Mouse (Mus musculus) fibroblast of lung, adult 2 months (primary cell): ENCODE measurements around the gene S100a8.
A peak's percentile ranks its signal among the peaks of the same experiment; 100 is the strongest.

Experiments used
- DNase-seq: peaks from one replicate; pipeline ENCODE4 v3.0.0-alpha.2; 2011; ENCODE audit warnings: low read depth

Gene S100a8

DNA sequence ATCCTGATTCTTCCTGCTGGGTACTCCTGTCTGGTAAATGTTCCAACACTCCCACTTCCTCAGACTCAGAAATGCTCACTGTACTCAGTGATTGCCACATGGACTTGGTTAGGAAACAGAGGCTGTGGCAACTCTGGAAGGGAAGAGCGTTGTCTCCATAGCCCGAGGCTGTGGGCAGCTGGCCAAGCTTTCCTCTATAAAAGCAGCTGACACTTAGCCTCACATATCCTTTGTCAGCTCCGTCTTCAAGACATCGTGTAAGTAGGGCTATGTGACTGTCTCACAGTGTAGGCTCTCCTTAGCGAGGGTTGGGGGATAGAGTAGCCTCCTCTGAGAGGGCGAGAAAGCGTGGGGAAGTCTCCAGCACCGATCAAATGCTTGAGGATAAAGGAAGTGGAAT lies at the start of gene S100a8:
Gene S100a8, plus strand, starts transcription at position 133 of the 400 bp plus-strand sequence.
- no peak for DNase-seq

DNA sequence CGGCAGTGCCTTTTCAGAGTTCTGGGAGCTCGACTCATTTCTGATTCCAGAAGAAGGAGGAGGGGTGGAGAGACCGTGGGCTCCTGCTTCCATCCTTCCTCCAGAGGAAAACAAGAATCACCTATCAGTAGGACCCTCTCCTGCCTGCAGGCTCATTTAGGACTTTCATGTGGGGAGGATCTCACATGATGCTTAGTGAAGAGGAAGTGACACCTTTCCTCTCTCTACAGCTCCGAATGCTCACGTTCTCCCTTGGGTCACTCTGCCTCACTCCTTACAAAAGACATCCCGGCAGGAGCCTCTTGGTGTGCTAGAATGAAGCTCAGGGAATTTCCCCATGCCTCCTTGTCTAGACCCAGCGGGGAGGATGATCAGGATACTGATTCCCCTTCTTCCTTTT lies 47.2 kb upstream of the S100a8 start:
- no peak for DNase-seq

DNA sequence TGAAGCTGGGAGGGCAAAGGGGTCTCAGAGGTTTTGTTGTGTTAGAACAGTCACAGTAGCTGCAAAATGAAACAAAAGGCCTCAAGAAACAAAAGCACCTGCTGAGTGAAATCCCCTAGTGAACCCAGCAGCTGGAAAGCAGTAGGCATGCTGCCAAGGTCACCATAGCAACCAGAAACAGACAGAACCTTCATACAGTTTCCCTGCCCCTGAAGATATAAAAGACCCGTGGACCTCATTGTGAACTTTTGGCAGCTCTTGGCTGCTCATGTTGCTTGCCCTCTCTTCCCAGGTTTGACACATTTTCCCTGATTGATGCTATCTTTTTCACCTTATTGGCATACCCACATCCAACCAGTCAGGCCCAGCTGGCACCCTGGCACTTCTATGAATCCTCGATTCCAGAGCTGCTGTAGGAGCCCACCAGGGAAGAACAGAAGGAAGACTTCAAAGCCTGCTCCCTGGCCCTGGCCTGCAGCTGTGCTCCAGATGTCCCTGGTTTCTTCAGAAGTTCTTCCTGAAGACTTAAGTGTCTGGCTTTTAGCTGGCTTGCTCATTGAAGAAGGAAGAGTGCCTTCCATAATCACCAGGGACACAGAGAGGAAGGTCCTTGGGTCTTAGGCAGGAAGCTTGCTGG lies 45.2 kb upstream of the S100a8 start:
- DNase-seq = no peak

DNA sequence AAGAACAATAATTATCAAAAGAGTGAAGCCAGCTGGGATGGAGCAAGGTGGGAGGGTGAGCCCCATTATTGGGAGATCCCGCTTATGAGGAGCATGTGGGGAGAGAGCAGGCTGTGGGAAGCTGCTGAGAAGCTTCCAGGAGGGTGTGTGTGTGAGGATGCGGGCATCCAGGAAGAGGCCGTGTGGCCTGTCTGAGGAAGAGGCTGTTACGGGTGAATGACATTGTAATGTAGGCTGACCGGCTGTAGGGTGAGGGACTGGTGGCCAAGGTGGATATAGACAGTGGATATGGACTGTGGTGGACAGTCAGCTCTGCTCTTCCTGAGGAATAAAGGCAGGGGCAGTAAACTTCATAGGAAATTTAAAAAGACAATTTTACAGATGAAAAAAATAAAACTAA lies 43.3 kb upstream of the S100a8 start:
- DNase-seq = no peak

DNA sequence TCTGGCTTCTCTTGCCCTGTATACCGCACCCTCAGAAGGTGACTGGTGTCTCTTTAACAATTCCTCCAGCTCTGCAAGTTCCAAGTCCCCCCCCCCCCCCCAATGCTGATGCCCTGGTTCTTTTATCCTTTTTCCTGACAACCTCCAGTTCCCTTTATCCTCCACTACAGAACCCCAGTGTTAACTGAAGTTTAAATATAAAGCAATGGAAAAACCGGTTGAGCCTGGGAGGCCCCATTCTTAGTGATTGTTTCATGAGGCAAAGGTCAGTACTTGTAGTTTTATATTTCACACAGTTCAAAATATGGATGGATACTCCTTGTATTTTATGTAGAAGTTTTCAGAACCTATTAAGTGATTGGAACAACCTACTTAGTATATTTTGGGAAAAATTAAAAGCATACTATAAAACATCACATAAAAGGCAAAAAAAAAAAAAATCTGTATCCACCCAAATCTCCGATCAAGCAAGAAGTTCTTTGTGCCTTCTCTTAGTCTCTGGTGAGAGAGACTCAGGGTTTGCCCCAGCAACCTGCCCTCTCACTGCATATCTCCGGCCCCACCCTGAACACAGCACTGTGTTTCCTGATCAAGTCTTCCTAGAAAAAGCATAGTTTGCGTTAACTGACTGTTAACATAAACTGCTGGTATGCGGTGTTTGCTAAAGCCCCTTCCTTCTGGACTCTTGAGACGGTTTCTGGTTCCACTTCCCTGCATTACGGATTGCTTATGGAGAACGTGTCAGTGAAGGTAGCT lies 42.3 kb upstream of the S100a8 start:
- DNase-seq = no peak

DNA sequence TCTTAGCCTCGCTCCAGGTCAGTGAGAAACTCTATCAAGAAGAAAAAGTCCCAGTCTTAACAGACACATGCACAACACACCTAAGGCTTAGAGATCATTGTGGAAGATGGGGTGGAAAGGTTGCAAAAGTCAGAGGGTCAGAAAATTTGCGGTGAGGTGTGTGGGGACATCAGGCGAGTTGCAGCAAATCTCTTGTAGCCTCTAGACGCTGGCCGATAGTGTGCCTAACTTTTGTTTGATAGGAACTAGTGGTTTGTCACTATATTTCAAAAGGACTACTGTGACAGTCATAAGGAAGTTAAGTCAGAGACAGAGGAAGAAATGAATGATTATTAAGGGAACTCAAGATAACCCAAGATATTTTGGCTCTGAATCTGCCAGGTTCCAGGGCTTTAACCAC lies 41.4 kb upstream of the S100a8 start:
- DNase-seq = no peak

DNA sequence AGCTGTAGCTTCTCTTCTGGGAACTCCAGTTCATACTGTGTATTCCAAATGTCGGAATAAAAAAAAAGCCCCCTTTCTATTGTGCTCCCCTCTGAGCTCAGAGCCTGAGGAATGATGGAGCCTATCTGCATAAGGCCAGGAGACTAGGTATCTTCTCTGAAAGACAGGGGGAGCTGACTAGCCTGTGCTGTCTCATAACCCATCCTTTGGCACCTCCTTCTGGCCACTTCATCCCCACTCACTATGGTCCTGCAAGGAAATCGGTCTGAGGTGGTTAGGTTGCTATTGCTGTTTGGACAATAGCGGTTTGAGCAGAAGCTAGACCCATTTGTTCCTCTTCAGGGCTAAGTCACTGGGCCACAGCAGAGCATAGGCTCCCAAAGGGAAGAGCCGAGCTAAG lies 41.0 kb upstream of the S100a8 start:
- DNase-seq = no peak

DNA sequence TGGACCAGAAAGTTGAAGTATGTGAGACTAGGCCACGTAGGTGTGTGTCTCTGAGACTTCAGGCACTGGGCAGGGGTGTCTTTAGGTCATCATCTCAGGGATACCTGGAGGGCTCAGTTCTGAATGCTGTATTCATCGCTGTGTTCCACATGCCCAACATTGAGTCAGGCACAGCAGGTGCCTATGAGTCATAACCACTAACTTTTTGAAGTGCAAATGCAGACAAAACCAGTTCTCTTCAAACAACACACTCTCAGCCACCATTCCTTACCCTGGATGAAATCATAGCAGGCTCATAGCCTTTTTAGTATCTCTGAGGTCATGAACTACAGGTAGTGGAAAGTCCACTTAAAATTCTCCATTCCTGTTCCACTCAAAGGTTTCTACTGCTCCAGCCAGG lies 39.5 kb upstream of the S100a8 start:
- DNase-seq = no peak

DNA sequence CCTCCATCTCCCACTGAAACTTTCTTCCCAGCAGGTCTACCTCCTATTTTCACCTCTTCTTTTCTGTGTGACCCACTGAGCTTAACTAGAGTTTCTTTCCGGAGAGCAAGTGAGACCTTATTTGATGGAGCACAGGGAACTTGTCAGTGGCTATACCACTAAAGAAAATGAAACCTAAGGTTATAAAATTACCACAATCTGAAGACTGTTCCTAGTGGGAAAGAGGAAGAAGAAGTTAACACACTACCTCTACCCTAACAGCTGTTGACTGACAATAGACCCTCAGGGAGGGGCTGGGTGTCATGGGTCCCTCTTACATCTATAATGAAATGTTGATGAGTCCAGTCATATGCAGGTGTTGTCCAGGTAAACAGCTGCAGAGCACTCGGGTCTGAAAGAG lies 36.8 kb upstream of the S100a8 start:
- no peak for DNase-seq

DNA sequence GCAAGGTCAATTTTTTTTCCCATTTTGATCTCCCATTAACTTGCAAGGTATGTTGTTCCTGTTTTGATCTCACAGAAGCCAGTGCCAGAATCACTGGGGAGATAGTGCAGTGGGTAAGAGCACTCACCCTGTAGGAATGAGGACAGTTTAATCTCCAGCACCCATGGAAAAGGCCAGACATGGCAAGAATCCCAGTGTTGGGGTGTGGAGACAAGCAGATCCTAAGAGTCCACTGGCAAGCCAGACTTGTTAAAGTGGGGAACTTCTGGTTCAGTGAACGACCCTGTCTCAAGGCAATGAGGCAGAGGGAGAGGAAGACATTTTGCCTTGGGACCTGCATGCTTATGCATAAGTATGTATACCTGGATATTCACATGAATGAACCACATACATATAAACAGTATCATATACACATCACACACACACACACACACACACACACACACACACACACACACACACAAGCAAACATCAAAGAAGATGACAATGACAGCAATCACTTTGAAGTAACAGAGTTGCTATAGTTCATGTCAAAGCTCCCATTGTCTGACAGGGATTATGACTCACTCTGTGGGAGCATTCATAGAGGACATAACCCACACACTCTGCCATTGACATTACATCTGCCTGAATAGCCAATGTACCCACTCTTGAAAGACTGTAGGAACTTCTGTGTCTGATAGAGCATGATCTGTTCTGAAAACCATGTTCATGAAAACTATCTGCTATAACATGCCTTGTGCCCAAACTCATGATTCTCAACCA lies 30.1 kb upstream of the S100a8 start:
- DNase-seq = no peak

DNA sequence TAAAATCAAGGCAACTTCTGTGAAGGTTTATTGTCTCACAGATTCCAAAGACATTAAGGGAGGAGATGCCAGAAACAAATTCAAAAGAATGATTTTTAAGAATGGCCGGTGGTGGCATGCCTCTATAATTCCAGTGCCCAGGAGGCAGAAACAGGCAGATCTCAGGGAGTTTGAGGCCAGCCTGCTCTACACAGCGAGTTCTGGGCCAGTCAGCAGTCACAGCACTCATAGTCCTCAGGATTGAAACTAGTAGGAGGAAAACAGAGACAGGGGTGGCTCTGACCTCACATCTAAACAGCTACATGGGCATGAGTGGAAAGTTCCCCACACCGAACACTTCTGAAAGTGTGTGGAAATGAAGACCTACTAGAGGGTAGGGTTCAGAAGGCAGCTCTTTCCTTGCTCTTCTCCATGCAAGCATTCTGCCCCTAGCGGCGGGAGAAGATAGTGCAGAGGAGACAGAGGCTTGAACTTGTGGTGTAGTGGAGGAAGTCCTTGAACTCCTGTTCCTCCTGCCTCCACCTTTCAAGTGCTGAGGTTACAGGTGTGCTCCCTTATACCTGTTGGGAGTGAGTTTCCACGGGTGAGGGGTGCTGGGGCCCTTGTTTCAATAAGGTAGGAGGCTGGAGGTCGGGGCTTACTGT lies 29.1 kb upstream of the S100a8 start:
- no peak for DNase-seq

DNA sequence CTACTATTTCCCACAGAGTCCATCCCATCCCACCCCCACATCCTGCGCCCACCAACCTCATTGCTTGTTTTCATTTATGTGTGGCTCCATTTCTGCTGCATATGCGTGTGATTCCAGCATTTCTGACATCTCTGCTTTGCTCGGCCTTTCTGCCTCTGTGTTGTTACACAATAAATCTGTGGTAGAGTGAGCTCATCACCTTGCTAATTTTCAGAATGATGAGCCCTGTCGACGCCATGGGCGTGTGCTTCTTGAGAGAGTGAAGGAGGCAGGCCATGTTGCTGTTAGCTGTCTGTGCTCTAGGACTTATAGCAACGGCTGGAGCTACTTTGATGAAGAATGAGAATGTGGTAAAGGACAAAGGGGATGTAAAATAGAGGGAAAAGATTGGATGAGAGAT lies 27.8 kb upstream of the S100a8 start:
- DNase-seq = no peak

DNA sequence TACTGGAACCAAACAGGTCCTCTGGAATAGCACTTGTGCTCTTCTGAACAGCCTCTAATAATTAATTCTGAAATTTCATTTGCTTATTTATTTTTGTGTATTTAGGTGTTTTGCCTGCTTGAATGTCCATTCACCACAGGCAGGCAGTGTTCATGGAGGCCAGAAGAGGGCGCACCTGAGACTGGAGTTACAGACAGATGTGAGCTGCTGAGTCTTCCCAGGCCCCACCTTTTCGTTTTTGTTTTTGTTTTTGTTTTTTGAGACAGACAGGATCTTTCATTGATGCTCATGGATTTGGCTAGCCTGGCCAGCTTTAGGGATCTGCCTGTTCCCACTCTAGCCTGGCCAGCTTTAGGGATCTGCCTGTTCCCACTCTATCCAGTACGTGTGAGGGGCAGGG lies 24.6 kb upstream of the S100a8 start:
- no peak for DNase-seq

DNA sequence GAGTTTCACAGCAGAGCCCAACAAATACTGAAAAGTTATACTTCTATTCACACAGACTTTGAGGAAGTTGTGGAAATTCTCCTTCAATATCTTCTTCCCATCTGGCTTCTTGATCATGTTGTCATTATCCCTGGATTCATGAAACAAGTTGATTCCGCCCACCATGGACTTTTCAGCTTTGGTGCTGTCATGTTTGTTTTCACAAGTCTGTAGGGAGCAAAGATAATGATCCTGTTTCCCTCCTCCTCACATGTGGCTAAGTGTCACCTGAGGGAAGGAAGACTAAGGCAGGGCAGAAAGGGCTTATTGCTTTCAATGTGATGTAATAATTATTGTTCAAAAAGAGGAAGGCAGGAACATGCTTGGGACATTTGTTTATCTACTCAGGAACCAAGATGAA lies 21.5 kb upstream of the S100a8 start:
- DNase-seq = no peak

DNA sequence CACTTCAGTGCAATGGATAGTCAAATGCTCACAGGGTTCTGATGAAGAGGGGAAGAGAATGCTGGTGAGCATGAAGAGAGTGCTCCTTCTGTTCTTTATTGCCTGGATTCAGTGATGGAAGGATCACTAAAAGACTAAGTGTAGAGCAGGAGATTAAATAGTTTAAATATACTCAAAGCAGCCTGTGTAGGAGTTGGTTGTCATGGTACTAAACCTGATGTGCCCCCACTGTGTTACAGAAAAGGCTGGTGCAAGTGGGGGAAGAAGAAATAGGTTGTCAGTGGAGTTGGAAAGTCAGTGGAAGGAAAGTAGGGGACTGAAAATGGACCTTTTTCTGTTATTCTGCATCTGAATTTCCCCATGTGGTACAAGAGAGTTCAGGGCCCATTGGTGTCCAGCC lies 19.8 kb upstream of the S100a8 start:
- no peak for DNase-seq

DNA sequence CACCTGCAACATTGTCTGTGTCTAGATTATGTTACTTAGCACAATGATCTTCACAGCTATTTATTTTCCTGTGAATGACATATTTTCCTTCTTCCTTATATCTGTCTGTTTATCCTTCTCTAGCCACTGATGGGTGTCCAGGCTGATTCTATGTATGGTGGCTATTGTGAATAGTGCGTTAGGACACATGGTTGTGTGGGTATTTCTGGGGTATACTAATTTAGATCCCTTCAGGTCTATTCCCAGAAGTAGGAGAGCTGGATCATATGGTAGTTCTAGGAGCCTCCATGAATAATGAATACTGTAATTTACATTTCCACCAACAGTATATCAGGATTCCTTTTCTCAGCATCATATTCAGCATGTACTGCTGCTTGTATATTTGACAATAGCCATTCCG lies 18.9 kb upstream of the S100a8 start:
- no peak for DNase-seq

DNA sequence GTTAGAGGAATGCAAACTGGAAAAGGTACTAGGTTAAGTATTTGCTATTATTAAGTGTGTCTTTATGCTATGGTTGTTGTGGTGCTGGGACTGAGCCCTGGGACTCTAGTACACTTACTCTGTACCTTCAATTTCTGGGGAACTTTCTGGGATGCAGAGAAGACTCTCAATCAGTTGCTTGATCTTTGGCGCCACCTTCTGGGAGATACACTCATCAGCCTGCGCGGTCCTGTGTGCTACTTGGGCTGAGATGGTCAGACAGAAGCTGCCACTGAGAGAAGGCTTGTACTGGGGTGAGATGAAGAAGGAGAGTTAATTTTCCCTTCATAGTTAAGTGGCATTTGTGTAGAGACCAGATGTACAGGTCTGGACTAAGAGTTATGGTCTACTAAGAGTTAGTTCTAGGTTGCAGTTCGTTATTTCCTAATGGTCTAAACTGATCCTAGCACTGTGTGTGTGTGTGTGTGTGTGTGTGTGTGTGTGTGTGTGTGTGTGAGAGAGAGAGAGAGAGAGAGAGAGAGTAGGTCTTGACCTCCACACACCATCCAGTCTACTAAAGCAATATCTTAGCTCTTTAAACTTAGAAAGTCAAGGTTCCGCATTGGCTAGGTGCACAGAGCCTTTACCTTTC lies 15.8 kb upstream of the S100a8 start:
- peak; percentile 37 for DNase-seq

DNA sequence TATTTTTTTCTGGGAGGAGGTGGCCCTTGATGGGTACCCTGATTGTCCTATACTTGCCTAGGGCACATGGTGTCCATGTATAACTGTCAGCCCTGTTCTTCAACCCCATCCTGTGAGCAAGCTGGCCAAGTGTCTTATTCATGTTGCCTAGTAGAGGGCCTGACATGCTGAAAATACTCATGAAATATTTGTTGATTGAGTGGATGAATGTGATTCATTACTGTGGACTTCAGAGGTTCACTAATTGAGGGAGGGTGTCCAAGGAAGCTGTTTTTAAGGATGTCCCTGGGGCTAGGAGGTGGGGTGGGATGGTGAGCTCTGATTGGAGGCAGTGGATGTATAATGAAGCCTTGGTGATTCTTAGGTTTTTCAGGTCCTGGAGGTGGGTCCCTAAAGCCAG lies 15.1 kb upstream of the S100a8 start, which contains the start of gene S100a7a:
Gene S100a7a, plus strand, starts transcription at position 301 of the 400 bp plus-strand sequence.
- no peak for DNase-seq

DNA sequence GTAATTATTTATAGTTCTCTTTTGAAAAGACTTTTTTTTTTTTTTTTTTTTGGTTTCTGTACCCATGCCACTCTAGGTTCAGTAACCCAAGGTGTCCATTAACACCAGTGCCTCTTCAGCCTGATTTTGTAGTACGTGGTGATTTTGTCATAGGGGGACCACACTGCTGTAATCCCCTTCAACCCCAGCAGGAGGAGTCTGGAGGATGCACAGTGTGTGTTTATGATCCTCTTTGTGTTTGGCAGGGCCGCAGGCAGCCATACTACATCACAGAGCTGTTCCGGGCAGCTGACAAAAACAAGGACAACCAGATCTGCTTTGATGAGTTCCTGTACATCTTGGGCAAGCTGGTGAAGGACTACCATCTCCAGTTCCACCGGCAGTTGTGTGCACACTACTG lies 11.4 kb upstream of the S100a8 start:
- no peak for DNase-seq

DNA sequence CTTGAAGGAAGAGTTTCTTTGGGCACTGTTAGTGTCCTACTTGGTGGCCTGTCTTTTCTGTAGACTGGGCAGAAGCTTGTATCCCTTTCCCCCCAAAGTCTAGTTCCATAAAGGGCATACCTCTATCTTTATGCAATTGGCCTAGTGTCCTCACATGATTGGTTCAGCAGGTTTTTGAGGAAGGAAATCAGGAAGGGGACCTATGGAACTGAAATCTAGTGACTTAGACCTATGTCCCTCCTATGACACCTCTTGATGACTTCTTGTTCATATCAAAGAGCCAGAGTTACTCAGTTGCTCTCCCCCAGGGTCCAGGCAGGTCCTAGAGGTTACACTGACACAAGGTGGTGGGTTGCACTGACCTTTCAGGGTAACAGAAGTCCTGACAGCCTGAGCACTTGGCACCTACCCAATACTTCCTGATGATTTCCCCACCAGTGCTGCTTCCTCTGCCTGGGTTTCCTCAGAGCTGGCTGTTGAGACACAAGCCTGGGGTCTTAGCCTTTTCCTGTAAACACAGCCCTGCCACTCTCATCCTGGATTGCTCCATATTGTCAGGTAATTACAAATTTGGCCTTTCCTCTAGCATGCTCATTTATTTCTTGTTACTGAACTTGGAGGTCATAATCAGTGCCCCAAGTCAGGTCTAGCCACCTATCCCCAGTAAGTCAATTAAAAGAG lies 9.3 kb upstream of the S100a8 start:
- no peak for DNase-seq

DNA sequence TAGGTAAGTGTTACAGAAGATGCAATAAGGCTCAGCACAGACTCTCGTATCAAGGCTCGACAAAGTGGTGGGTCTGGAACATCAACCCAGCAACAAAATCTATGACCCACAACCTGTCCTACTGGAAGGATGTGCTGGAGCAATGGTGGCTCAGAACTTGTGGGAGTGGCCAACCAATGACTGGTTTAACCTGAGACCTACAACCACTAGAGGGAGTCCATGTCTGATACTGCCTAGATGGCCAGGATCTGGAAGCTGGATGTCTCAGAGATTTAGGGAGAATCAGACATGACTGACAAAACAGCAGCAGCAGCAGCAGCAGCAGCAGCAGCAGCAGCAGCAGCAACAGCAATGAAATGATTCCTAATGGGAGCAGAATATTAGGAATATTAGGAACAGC lies 4.6 kb upstream of the S100a8 start:
- no peak for DNase-seq

DNA sequence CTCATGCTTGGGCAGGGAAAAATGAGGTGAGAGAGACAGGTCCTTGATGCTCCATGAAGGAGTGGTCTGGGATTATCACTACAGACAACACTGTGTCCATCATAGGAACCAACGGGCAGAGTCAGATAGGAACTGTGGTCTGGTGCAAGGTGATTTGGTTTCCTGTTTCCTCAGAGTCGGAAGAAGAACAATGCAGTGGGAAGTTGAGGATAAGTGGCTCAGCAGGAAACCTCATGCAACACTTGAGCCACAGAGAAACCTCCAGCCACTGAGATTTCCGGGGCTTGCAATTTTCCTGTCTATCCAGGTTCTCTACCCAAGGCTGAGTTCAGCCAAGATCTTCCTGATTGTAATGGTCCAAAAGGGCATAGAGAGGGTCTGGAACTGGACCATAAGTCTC lies 9.9 kb downstream of the S100a8 start:
- no peak for DNase-seq
